Mouse (Mus musculus): Measurements from ENCODE around the gene F3. TPM values are rescaled to one million over a fixed set of nuclear protein-coding genes. Genes with fewer than 3 reads are reported as not detected.
A peak's percentile ranks its signal among the peaks of the same experiment; 100 is the strongest.
"Not testable (repeated sequence)": the region's sequence is repeated elsewhere in the genome, so short reads cannot be mapped to it uniquely, and the experiment has no call there.

Gene F3
- polyA plus RNA-seq, 1 experiment: not detected

GRCm38 (mm10) chr3:121762056-121762852 is 38.9 kb downstream of the F3 start:
- TF ChIP-seq POLR2A (IDR thresholded peaks at IDR 0.05; ENCODE audit: borderline replicate concordance, low read depth, low read length) (no peak), CTCF (IDR thresholded peaks at IDR 0.05; ENCODE audit: low read depth, low read length) (no peak)
- peaks cover 5% of the 10 kb centered on the region; the same call in 1 of the 2 replicates for H3K4me1 ChIP-seq (ENCODE audit: control insufficient read depth, insufficient read depth, low read length)
- H3K4me3 ChIP-seq (ENCODE audit: insufficient read depth, low read length): no peak overlapping the region
- H3K27ac ChIP-seq (ENCODE audit: insufficient read depth, low read depth, low read length): no peak overlapping the region

GRCm38 (mm10) chr3:121766048-121766447 is 42.7 kb downstream of the F3 start:
- Histone ChIP-seq H3K4me3 (ENCODE audit: insufficient read depth, low read length) (no peak overlapping the region), H3K4me1 (ENCODE audit: control insufficient read depth, insufficient read depth, low read length) (peaks cover 5% of the 10 kb centered on the region; the same call in 1 of the 2 replicates), H3K27ac (ENCODE audit: insufficient read depth, low read depth, low read length) (no peak overlapping the region)
- TF ChIP-seq POLR2A (IDR thresholded peaks at IDR 0.05; ENCODE audit: borderline replicate concordance, low read depth, low read length) (no peak), CTCF (IDR thresholded peaks at IDR 0.05; ENCODE audit: low read depth, low read length) (no peak)

DNA sequence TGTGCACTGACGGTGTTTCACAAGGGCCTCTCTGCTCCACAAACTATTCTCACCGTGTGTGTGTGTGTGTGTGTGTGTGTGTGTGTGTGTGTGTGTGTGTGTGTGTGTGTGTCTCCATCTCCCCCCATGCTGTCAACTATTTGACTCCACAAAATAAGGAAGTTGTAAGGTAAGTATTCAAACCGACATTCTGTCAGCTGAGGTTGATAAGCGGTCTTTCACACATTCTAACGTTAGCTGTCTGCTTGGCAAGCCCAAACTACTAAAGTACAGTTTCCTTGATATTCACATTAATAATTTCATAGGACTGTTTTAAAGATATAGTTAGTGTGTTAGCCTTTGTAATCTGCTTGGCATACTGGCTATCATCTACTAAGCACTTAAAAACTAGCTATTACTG is 43.5 kb downstream of the F3 start:
- TF ChIP-seq POLR2A (IDR thresholded peaks at IDR 0.05; ENCODE audit: borderline replicate concordance, low read depth, low read length) (no peak), CTCF (IDR thresholded peaks at IDR 0.05; ENCODE audit: low read depth, low read length) (no peak)
- no peak overlapping the region for H3K4me3 ChIP-seq (ENCODE audit: insufficient read depth, low read length)
- peaks cover 5% of the 10 kb centered on the region; the same call in 1 of the 2 replicates for H3K4me1 ChIP-seq (ENCODE audit: control insufficient read depth, insufficient read depth, low read length)
- no peak overlapping the region for H3K27ac ChIP-seq (ENCODE audit: insufficient read depth, low read depth, low read length)

DNA sequence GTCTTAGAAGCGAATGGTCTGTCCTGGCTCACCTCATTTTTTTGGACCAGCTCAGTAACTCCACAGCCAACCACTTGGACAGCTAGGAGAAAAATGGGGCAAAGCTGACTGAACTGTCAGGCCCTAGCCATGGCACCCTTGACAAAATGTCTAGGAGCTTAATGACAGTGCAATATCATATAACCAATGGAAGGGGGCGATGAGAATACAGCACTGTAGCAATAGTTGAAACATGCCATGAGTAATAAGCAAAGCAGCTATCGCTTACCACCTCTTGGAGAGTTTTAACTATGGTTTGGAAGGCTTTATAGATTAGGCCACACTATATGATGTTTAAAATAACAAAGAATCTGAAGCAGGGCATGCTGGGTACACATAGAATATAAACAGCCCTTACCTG is 45.4 kb downstream of the F3 start:
- Histone ChIP-seq H3K27ac (ENCODE audit: insufficient read depth, low read depth, low read length) (no peak overlapping the region), H3K4me1 (ENCODE audit: control insufficient read depth, insufficient read depth, low read length) (peaks cover 5% of the 10 kb centered on the region; the same call in 1 of the 2 replicates), H3K4me3 (ENCODE audit: insufficient read depth, low read length) (no peak overlapping the region)
- no peak for TF ChIP-seq POLR2A (IDR thresholded peaks at IDR 0.05; ENCODE audit: borderline replicate concordance, low read depth, low read length)
- no peak for TF ChIP-seq CTCF (IDR thresholded peaks at IDR 0.05; ENCODE audit: low read depth, low read length)

DNA sequence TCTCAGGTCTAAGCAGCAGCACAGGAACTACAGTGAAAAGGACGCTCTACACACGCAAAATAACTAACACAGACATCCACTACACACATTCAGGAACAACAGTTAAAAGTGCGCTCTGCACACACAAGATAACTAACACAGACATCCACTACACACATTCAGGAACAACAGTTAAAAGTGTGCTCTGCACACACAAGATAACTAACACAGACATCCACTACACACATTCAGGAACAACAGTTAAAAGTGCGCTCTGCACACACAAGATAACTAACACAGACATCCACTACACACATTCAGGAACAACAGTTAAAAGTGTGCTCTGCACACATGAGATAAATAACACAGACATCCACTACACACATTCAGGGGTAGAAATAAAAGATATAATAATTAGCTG is 50.0 kb downstream of the F3 start:
- H3K27ac ChIP-seq (ENCODE audit: insufficient read depth, low read depth, low read length); H3K4me3 ChIP-seq (ENCODE audit: insufficient read depth, low read length); H3K4me1 ChIP-seq (ENCODE audit: control insufficient read depth, insufficient read depth, low read length): not testable (repeated sequence)

GRCm38 (mm10) chr3:121777943-121778342 is 54.6 kb downstream of the F3 start:
- no peaks in the 10 kb centered on the region for H3K4me1 ChIP-seq (ENCODE audit: control insufficient read depth, insufficient read depth, low read length)
- TF ChIP-seq CTCF (IDR thresholded peaks at IDR 0.05; ENCODE audit: low read depth, low read length) (peak; percentile 40), POLR2A (IDR thresholded peaks at IDR 0.05; ENCODE audit: borderline replicate concordance, low read depth, low read length) (no peak)
- no peak overlapping the region for H3K4me3 ChIP-seq (ENCODE audit: insufficient read depth, low read length)
- H3K27ac ChIP-seq (ENCODE audit: insufficient read depth, low read depth, low read length): no peak overlapping the region

GRCm38 (mm10) chr3:121783020-121783419 is 59.7 kb downstream of the F3 start:
- TF ChIP-seq CTCF (IDR thresholded peaks at IDR 0.05; ENCODE audit: low read depth, low read length) (no peak), POLR2A (IDR thresholded peaks at IDR 0.05; ENCODE audit: borderline replicate concordance, low read depth, low read length) (no peak)
- Histone ChIP-seq H3K27ac (ENCODE audit: insufficient read depth, low read depth, low read length) (no peak overlapping the region), H3K4me3 (ENCODE audit: insufficient read depth, low read length) (no peak overlapping the region), H3K4me1 (ENCODE audit: control insufficient read depth, insufficient read depth, low read length) (peaks cover 2% of the 10 kb centered on the region; the same call in 1 of the 2 replicates)

Other genes starting within 250 kb of the F3 start
- not detected in 2 replicates for gene Slc44a3, start 191.1 kb upstream of the F3 start, polyA plus RNA-seq (2012; ENCODE audit: insufficient read depth, insufficient read length, missing spikeins)
- not detected in 2 replicates for gene 4930432M17Rik, start 52.8 kb upstream of the F3 start, polyA plus RNA-seq (2012; ENCODE audit: insufficient read depth, insufficient read length, missing spikeins)
- gene Abcd3, start 91.8 kb downstream of the F3 start, polyA plus RNA-seq (2012; ENCODE audit: insufficient read depth, insufficient read length, missing spikeins): 18.7 and 19.3 TPM in 2 replicates
- 0.60 and 1.1 TPM in 2 replicates for gene Arhgap29, start 229.0 kb downstream of the F3 start, polyA plus RNA-seq (2012; ENCODE audit: insufficient read depth, insufficient read length, missing spikeins)

Data from bone marrow macrophage, adult 2 months (primary cell).